Comparison of ENCODE assay signal across 30 mouse cellular contexts in the genomic region with DNA sequence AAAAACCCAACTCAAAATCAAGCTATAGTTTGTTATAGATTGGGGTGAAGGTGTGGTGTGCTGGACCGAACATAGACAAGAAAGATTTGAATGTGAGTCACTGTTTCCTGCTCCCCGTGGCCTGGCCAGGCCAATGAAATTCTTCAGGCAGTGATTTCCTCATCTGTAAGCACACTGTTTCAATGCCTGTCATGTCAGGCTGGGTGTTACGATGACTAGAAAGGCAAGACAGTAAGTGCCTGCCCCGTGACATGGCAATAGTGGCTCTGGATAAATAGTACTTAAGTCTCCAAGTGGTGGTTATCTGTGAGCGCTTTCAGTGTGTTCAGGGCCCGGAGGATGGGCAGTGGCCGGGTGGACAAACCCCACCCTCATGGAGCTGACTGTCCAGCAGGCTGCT. TPM values are rescaled to one million over a fixed set of nuclear protein-coding genes. Genes with fewer than 3 reads are reported as not detected.
DNase-seq lines count a peak whose midpoint lies in the region; ATAC-seq and TF ChIP-seq lines count a peak whose summit lies in the region.
"Had no signal": no experiment of that assay in that cellular context is flagged by ENCODE, and none has a peak within 500 bp of the region (broad histone marks: within the 10 kb centered on the region; RNA-seq: fewer than 3 reads in every experiment).

No protein-coding gene starts in this region.

- no peaks in the 10 kb centered on the region for H3K36me3 ChIP-seq in heart, embryonic 10.5 days
- no peaks in the 10 kb centered on the region for H3K36me3 ChIP-seq in intestine, postnatal 0 days (ENCODE audit: control insufficient read depth, insufficient read depth)
- H3K36me3 ChIP-seq in intestine, embryonic 15.5 days, result no peaks in the 10 kb centered on the region
- no peaks in the 10 kb centered on the region for H3K36me3 ChIP-seq in heart, postnatal 0 days (replicated peaks; ENCODE audit: control insufficient read depth, insufficient read depth, low read length)
- H3K36me3 ChIP-seq in midbrain, embryonic 15.5 days (replicated peaks), result no peaks in the 10 kb centered on the region
- H3K36me3 ChIP-seq: hindbrain, embryonic 10.5 days; limb, embryonic 12.5 days had no signal

- 0 out of 2 replicates have a peak, but pooled peaks have one; percentile 41 for ATAC-seq in intestine, postnatal 0 days
- ATAC-seq in intestine, embryonic 15.5 days, result no peak
- peak; percentile 88 for ATAC-seq in heart, postnatal 0 days (ENCODE audit: insufficient read depth, low read depth)
- no peak for ATAC-seq in midbrain, embryonic 15.5 days (replicated peaks)
- ATAC-seq: activated CD4-positive, CD25-positive, alpha-beta regulatory T cell, adult 4 months; forebrain, postnatal 0 days; hindbrain, embryonic 16.5 days; intestine, embryonic 16.5 days; liver, postnatal 0 days had no signal

- no peak for TF ChIP-seq CTCF in intestine, postnatal 0 days (IDR thresholded peaks at IDR 0.05; ENCODE audit: low read depth)
- no peak for TF ChIP-seq CTCF in heart, postnatal 0 days (IDR thresholded peaks at IDR 0.05; ENCODE audit: low read depth)

- no peak overlapping the region for H3K4me3 ChIP-seq in heart, embryonic 10.5 days
- H3K4me3 ChIP-seq in intestine, postnatal 0 days (ENCODE audit: low read depth, low read length), result no peak overlapping the region
- H3K4me3 ChIP-seq in intestine, embryonic 15.5 days (replicated peaks), result no peak overlapping the region
- no peak overlapping the region for H3K4me3 ChIP-seq in heart, postnatal 0 days (ENCODE audit: low read depth, low read length)
- no peak overlapping the region for H3K4me3 ChIP-seq in midbrain, embryonic 15.5 days
- H3K4me3 ChIP-seq: hindbrain, embryonic 10.5 days; limb, embryonic 12.5 days had no signal

- H3K9me3 ChIP-seq in heart, embryonic 10.5 days, result no peaks in the 10 kb centered on the region
- H3K9me3 ChIP-seq in intestine, postnatal 0 days (ENCODE audit: control insufficient read depth), result no peaks in the 10 kb centered on the region
- no peaks in the 10 kb centered on the region for H3K9me3 ChIP-seq in intestine, embryonic 15.5 days
- H3K9me3 ChIP-seq in heart, postnatal 0 days (replicated peaks; ENCODE audit: control insufficient read depth, low read length), result no peaks in the 10 kb centered on the region
- H3K9me3 ChIP-seq in midbrain, embryonic 15.5 days, result no peaks in the 10 kb centered on the region
- H3K9me3 ChIP-seq: hindbrain, embryonic 10.5 days; limb, embryonic 12.5 days had no signal

- WGBS in heart, embryonic 10.5 days, result 39% methylated on average over 7 of the region's 7 CpGs
- WGBS in intestine, postnatal 0 days, result 61% methylated on average over 7 of the region's 7 CpGs
- WGBS in intestine, embryonic 15.5 days, result 65% methylated on average over 7 of the region's 7 CpGs
- 15% methylated on average over 7 of the region's 7 CpGs for WGBS in heart, postnatal 0 days
- WGBS in midbrain, embryonic 15.5 days, result 85% methylated on average over 7 of the region's 7 CpGs

- peak; percentile 82 for DNase-seq in heart, embryonic 10.5 days (ENCODE audit: low spot score)
- DNase-seq in heart, adult 18-20 months, result no peak
- DNase-seq in heart, postnatal 0 days (ENCODE audit: low spot score), result peak; percentile 45
- DNase-seq in right cerebral cortex, postnatal 14 days, result no peak
- DNase-seq: adrenal gland, adult 8-10 months; B cell, adult 2 months; cerebellum, adult 11-12 months; cerebellum, postnatal 14 days; forebrain, postnatal 0 days; gastrocnemius, postnatal 36 days; kidney, postnatal 36 days; layer of hippocampus, postnatal 36 days; liver, postnatal 0 days; lung, postnatal 10 days; midbrain, embryonic 14.5 days; right cerebral cortex, adult 18-20 months; thymus, adult 2 months; thymus, postnatal 4 days had no signal

- TF ChIP-seq EP300 in heart, postnatal 0 days (IDR thresholded peaks at IDR 0.05; ENCODE audit: low read depth), result no peak

- H3K4me1 ChIP-seq in heart, embryonic 10.5 days, result peaks cover 16% of the 10 kb centered on the region
- 0 out of 2 replicates have a peak, but pooled peaks cover 3% of the 10 kb centered on the region for H3K4me1 ChIP-seq in intestine, postnatal 0 days (replicated peaks; ENCODE audit: control insufficient read depth, insufficient read depth, low read length)
- no peaks in the 10 kb centered on the region for H3K4me1 ChIP-seq in intestine, embryonic 15.5 days (replicated peaks)
- peaks cover 12% of the 10 kb centered on the region for H3K4me1 ChIP-seq in heart, postnatal 0 days (ENCODE audit: control insufficient read depth, insufficient read depth)
- no peaks in the 10 kb centered on the region for H3K4me1 ChIP-seq in midbrain, embryonic 15.5 days
- H3K4me1 ChIP-seq: hindbrain, embryonic 10.5 days had no signal

- H3K4me2 ChIP-seq in intestine, postnatal 0 days (replicated peaks; ENCODE audit: low read depth), result no peak overlapping the region
- no peak overlapping the region for H3K4me2 ChIP-seq in intestine, embryonic 15.5 days (replicated peaks)
- H3K4me2 ChIP-seq in heart, postnatal 0 days (ENCODE audit: low read depth, low read length), result no peak overlapping the region
- no peak overlapping the region for H3K4me2 ChIP-seq in midbrain, embryonic 15.5 days
- H3K4me2 ChIP-seq: limb, embryonic 12.5 days; liver, embryonic 11.5 days had no signal

- no peak overlapping the region for H3K9ac ChIP-seq in intestine, postnatal 0 days (ENCODE audit: low read depth, low read length)
- H3K9ac ChIP-seq in intestine, embryonic 15.5 days, result no peak overlapping the region
- no peak overlapping the region for H3K9ac ChIP-seq in heart, postnatal 0 days (replicated peaks; ENCODE audit: low read depth, low read length)
- H3K9ac ChIP-seq in midbrain, embryonic 15.5 days, result no peak overlapping the region
- H3K9ac ChIP-seq: forebrain, postnatal 0 days; limb, embryonic 12.5 days; liver, postnatal 0 days had no signal

- H3K27ac ChIP-seq in heart, embryonic 10.5 days, result peak overlapping the region; percentile 36; the same call in 1 of the 2 replicates
- no peak overlapping the region for H3K27ac ChIP-seq in intestine, postnatal 0 days (ENCODE audit: low read depth, low read length)
- no peak overlapping the region for H3K27ac ChIP-seq in intestine, embryonic 15.5 days
- no peak overlapping the region for H3K27ac ChIP-seq in heart, postnatal 0 days (ENCODE audit: low read depth)
- no peak overlapping the region for H3K27ac ChIP-seq in midbrain, embryonic 15.5 days
- H3K27ac ChIP-seq: hindbrain, embryonic 10.5 days; limb, embryonic 12.5 days had no signal

- no peaks in the 10 kb centered on the region for H3K27me3 ChIP-seq in heart, embryonic 10.5 days (ENCODE audit: insufficient read depth, poor library complexity, severe bottlenecking)
- no peaks in the 10 kb centered on the region for H3K27me3 ChIP-seq in intestine, postnatal 0 days (replicated peaks; ENCODE audit: control insufficient read depth, insufficient read depth, low read length)
- no peaks in the 10 kb centered on the region for H3K27me3 ChIP-seq in intestine, embryonic 15.5 days (replicated peaks)
- H3K27me3 ChIP-seq in heart, postnatal 0 days (ENCODE audit: control insufficient read depth, insufficient read depth, low read length), result no peaks in the 10 kb centered on the region
- H3K27me3 ChIP-seq in midbrain, embryonic 15.5 days (replicated peaks), result no peaks in the 10 kb centered on the region
- H3K27me3 ChIP-seq: limb, embryonic 12.5 days had no signal

RNA-seq across cellular contexts. Expression of gene Cers3, which starts 3.7 kb away (rescaled TPM):
- 0.86 and 0.92 TPM in 2 replicates for polyA plus RNA-seq in heart, embryonic 10.5 days (2016; fragmentation: Nextera tagmentation; extraction: Ambion mirVana)
- total RNA-seq in heart, adult 18-20 months (2021), result under 1 TPM in 1 of 2 experiments, not detected in 1; 0.15 TPM
- polyA plus RNA-seq in intestine, postnatal 0 days (2015; fragmentation: Nextera tagmentation; extraction: Ambion mirVana), result 0.16 TPM in 2 replicates
- 1.7 and 1.8 TPM in 2 replicates for polyA plus RNA-seq in intestine, embryonic 15.5 days (2015; fragmentation: Nextera tagmentation; extraction: Ambion mirVana)
- total RNA-seq in heart, postnatal 0 days (2014; rRNA removed; ENCODE audit: low replicate concordance), result 1.3 and 9.5 TPM in 2 replicates
- 0.19 and 0.22 TPM in 2 replicates for polyA plus RNA-seq in heart, postnatal 0 days (2015; fragmentation: Nextera tagmentation; extraction: Ambion mirVana)
- polyA plus RNA-seq in midbrain, embryonic 15.5 days (2015; fragmentation: Nextera tagmentation; extraction: Ambion mirVana), result 0.46 and 0.50 TPM in 2 replicates
- total RNA-seq: megakaryocyte progenitor cell, adult 5-6 weeks; MEL had no signal
- polyA plus RNA-seq: activated CD4-positive, CD25-positive, alpha-beta regulatory T cell, adult 4 months; liver, postnatal 0 days; small intestine, adult 2 months had no signal

RNA-seq across cellular contexts. Expression of gene Lins1, which starts 57.3 kb away (rescaled TPM):
- 11.3 and 15.6 TPM in 2 replicates for polyA plus RNA-seq in heart, embryonic 10.5 days (2016; fragmentation: Nextera tagmentation; extraction: Ambion mirVana)
- total RNA-seq in heart, adult 18-20 months (2021), result 1 to 10 TPM; 2.5 to 3.9 TPM
- polyA plus RNA-seq in intestine, postnatal 0 days (2015; fragmentation: Nextera tagmentation; extraction: Ambion mirVana), result 4.5 and 4.8 TPM in 2 replicates
- polyA plus RNA-seq in intestine, embryonic 15.5 days (2015; fragmentation: Nextera tagmentation; extraction: Ambion mirVana), result 12.0 and 12.6 TPM in 2 replicates
- total RNA-seq in heart, postnatal 0 days (2014; rRNA removed; ENCODE audit: low replicate concordance), result 2.1 and 18.5 TPM in 2 replicates
- polyA plus RNA-seq in heart, postnatal 0 days (2015; fragmentation: Nextera tagmentation; extraction: Ambion mirVana), result 4.4 and 5.6 TPM in 2 replicates
- 18.2 and 22.1 TPM in 2 replicates for polyA plus RNA-seq in midbrain, embryonic 15.5 days (2015; fragmentation: Nextera tagmentation; extraction: Ambion mirVana)

RNA-seq across cellular contexts. Expression of gene Asb7, which starts 57.6 kb away (rescaled TPM):
- 12.1 and 13.2 TPM in 2 replicates for polyA plus RNA-seq in heart, embryonic 10.5 days (2016; fragmentation: Nextera tagmentation; extraction: Ambion mirVana)
- 1 to 10 TPM; 5.7 to 6.2 TPM for total RNA-seq in heart, adult 18-20 months (2021)
- polyA plus RNA-seq in intestine, postnatal 0 days (2015; fragmentation: Nextera tagmentation; extraction: Ambion mirVana), result 6.0 and 6.8 TPM in 2 replicates
- polyA plus RNA-seq in intestine, embryonic 15.5 days (2015; fragmentation: Nextera tagmentation; extraction: Ambion mirVana), result 11.9 and 12.5 TPM in 2 replicates
- 10.8 and 11.1 TPM in 2 replicates for total RNA-seq in heart, postnatal 0 days (2014; rRNA removed; ENCODE audit: low replicate concordance)
- 5.6 and 6.5 TPM in 2 replicates for polyA plus RNA-seq in heart, postnatal 0 days (2015; fragmentation: Nextera tagmentation; extraction: Ambion mirVana)
- polyA plus RNA-seq in midbrain, embryonic 15.5 days (2015; fragmentation: Nextera tagmentation; extraction: Ambion mirVana), result 17.6 and 17.8 TPM in 2 replicates

Comparison
In these comparisons a context has a peak if more than half of its experiments do, and no peak if none do; other contexts are left out.
1. DNase-seq: peak in heart, embryonic 10.5 days (single experiment) and heart, postnatal 0 days (single experiment); none in heart, adult 18-20 months (0 of 2) and right cerebral cortex, postnatal 14 days (single experiment).
2. ATAC-seq: peak in intestine, postnatal 0 days (single experiment) and heart, postnatal 0 days (single experiment); none in intestine, embryonic 15.5 days (single experiment) and midbrain, embryonic 15.5 days (single experiment).